Mouse (Mus musculus) heart, embryonic 15.5 days (tissue): ENCODE measurements around the gene Kat14. TPM values are rescaled to one million over a fixed set of nuclear protein-coding genes. Genes with fewer than 3 reads are reported as not detected.
A peak's percentile ranks its signal among the peaks of the same experiment; 100 is the strongest.

ENCODE experiments used
- ATAC-seq: fragments of 200-750 bp; cut with Nextera tagmentation; replicated peaks from 2 replicates; pipeline ENCODE4 v1.8.0; 2017; ENCODE audit warnings: low read depth, moderate TSS enrichment; ENCODE audit not compliant: insufficient number of reproducible peaks, insufficient read depth, low FRiP score
- H3K27ac ChIP-seq: fragments of 300-500 bp; sonication (generic); 2 replicates; pipeline ENCODE4 v1.5.1; 2015; ENCODE audit warnings: mild to moderate bottlenecking, inconsistent platforms
- H3K27me3 ChIP-seq: fragments of 300-500 bp; sonication (generic); 2 replicates; pipeline ENCODE4 v1.6.1; 2015; ENCODE audit warnings: inconsistent platforms
- H3K36me3 ChIP-seq: fragments of 300-500 bp; sonication (generic); 2 replicates; pipeline ENCODE4 v1.6.1; 2015; ENCODE audit warnings: mild to moderate bottlenecking, inconsistent platforms
- H3K4me1 ChIP-seq: fragments of 300-500 bp; sonication (generic); replicated peaks from 2 replicates; pipeline ENCODE4 v1.6.1; 2015; ENCODE audit warnings: inconsistent platforms
- H3K4me2 ChIP-seq: fragments of 300-500 bp; sonication (generic); 2 replicates; pipeline ENCODE4 v1.6.1; 2015; ENCODE audit warnings: inconsistent platforms, mild to moderate bottlenecking, moderate library complexity
- H3K4me3 ChIP-seq: fragments of 300-500 bp; sonication (generic); 2 replicates; pipeline ENCODE4 v1.5.1; 2015; ENCODE audit warnings: mild to moderate bottlenecking, inconsistent platforms
- H3K9ac ChIP-seq: fragments of 300-500 bp; sonication (generic); 2 replicates; pipeline ENCODE4 v1.6.1; 2015; ENCODE audit warnings: mild to moderate bottlenecking, inconsistent platforms
- H3K9me3 ChIP-seq: fragments of 300-500 bp; sonication (generic); replicated peaks from 2 replicates; pipeline ENCODE4 v1.6.1; 2016; ENCODE audit warnings: inconsistent platforms
- WGBS: fragments of 180-500 bp; shearing (Covaris S2); methylation state at CpG from one replicate; pipeline ENCODE4 v1.1.7; 2015; ENCODE audit warnings: mixed read lengths; 5-methylcytosine and 5-hydroxymethylcytosine counted together
- polyA plus RNA-seq: library from polyadenylated mRNA; unstranded; fragments of >200 nt; fragmentation: Nextera tagmentation; extraction: Ambion mirVana; gene quantifications from 2 replicates; pipeline ENCODE4 v1.2.1, GENCODE M21; 2015

Kat14 gene
- 24.0 and 27.6 TPM in 2 replicates for polyA plus RNA-seq

DNA sequence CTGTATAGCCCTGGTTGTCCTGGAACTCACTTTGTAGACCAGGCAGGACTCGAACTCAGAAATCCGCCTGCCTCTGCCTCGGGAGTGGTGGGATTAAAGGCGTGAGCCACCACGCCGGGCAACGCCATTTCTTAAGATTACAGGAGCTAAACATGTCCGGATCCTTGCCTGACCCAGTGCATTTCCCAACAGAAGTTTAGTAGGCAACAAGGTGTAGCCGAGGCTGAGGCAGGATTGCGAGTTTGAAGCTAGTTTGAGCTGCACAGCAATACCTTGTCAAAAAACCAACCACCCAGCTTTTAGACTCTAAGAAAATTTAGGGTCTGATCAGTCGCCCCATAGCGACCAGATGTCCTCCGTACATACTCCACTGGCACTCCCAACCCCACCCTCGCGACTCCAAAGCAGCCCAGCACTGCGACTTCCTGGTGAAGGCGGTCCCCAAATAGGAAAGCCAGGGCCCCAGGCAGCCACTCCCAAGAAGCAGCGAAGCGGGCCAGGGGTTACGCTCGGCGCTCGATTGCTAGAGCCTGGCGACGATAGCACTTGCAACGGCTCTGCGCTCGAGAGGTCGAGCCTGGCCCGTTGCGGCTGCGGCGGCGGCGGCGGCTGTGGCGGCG is at the start of gene Kat14, which contains the start of gene Pet117:
TSS of gene Kat14 (plus strand) at position 584 of the 620 bp plus-strand sequence.
TSS of gene Pet117 (plus strand) at position 597 of the 620 bp plus-strand sequence.
- Histone ChIP-seq H3K9ac (peak within 1 kb of the TSS; percentile 87), H3K4me2 (peak within 1 kb of the TSS; percentile 69), H3K4me1 (peaks cover 18% of the 10 kb centered on the region), H3K27ac (peak within 1 kb of the TSS; percentile 97), H3K9me3 (no peaks in the 10 kb centered on the region), H3K36me3 (peaks cover 6% of the 10 kb centered on the region), H3K4me3 (peak within 1 kb of the TSS; percentile 85), H3K27me3 (no peaks in the 10 kb centered on the region)
- ATAC-seq = peak; percentile 91
- 4% methylated on average over 38 of the region's 38 CpGs for WGBS

DNA sequence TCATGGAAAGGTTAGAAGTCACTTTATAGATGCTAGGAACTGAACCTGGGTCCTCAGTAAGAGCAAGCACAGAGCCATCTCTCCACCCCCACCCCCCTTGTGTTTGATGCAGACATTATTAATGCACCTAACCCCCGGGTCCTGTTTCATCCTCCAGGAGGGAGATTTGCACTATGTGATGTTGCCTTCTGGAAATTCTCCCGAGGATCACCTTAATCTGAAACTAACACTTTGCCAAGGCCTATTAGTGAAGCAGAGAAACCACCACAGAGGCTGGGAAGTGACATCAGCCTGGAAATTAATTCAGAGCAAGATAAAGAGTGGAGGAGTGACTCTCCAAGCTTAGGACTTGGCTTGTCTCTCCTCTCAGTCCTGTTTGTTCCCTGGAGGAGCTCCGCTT is 44.6 kb upstream of the Kat14 start:
- Histone ChIP-seq H3K4me1 (no peaks in the 10 kb centered on the region), H3K27me3 (peaks cover 33% of the 10 kb centered on the region), H3K9me3 (no peaks in the 10 kb centered on the region), H3K4me3 (no peak overlapping the region), H3K4me2 (no peak overlapping the region), H3K27ac (no peak overlapping the region), H3K36me3 (no peaks in the 10 kb centered on the region), H3K9ac (no peak overlapping the region)
- ATAC-seq = no peak
- 51% methylated on average over 3 of the region's 3 CpGs for WGBS

DNA sequence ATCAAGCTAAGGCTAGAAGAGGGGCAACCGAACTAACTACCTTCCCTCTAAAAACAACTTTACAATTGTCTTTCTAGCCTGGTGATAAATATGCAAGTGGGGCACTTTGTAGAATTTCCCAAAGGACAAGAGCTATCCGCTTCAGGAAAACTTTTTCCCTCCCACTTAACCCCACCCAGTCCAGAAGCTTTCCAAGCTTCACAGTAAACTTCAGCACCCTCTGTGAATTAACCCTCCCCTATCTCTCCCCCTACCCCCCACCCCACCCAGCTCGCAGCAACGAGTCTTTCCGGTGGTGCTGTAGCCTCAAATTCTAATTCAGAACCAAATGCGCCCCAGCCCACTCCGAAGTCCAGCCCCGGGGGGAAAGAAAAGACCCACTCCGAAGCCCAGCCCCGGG is 39.3 kb upstream of the Kat14 start:
- 5% methylated on average over 10 of the region's 10 CpGs for WGBS
- Histone ChIP-seq H3K9ac (no peak overlapping the region), H3K4me3 (peak overlapping the region; percentile 66), H3K4me1 (peaks cover 35% of the 10 kb centered on the region), H3K9me3 (no peaks in the 10 kb centered on the region), H3K27me3 (peaks cover 84% of the 10 kb centered on the region), H3K4me2 (peak overlapping the region; percentile 97), H3K27ac (no peak overlapping the region), H3K36me3 (no peaks in the 10 kb centered on the region)
- no peak for ATAC-seq

DNA sequence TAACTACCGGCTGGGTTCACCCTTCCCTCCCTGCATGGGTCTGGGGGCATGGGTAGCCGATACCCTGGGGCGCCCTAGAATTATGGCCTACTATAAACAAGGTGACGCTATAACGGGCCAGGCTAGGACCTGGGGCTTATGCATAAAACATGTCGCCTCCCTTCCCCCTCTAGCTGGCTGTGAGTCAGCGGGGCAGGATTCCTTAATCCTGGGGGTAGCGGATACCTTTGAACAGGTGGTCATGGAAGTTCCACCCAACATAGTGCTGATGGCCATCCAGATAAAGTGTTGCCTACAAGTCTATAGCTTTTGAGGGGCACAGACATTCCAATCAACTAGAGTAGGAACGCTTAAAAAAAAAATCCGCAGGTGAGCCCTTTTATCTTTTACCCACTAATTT is 38.8 kb upstream of the Kat14 start:
- Histone ChIP-seq H3K4me2 (peak overlapping the region; percentile 97), H3K36me3 (no peaks in the 10 kb centered on the region), H3K4me3 (peak overlapping the region; percentile 66), H3K9ac (no peak overlapping the region), H3K4me1 (peaks cover 35% of the 10 kb centered on the region), H3K9me3 (no peaks in the 10 kb centered on the region), H3K27me3 (peaks cover 89% of the 10 kb centered on the region), H3K27ac (no peak overlapping the region)
- ATAC-seq = no peak
- 6% methylated on average over 10 of the region's 10 CpGs for WGBS

DNA sequence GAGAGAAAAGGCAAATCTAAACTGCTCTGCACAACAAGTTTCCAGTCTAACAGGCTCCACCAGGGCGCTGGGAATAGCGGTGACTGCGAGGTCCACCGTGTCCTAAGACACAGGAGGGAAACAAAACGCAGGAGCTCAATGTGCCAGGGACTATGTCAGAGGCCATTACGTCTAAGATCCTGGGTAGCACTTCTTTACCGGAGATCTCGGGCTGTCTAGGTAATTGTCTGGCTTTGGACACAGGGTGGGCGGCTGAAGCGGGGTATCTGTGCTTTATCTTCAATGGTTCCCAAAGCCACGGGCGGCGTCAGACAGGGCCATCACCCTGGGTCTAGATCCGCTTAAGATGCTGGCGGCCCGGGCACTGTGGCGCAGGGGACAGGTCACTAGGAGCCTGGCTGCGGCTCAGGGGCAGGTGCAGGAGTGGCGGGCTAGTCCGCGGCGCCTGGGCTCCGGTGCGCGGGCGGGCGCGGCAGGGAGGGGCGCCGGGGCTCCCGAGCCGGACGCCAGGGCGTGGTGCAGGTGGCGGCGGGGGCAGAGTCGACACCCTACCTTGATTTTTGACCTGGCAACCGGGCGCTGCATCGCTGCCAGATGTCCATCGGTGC is 38.3 kb upstream of the Kat14 start:
- H3K4me2 ChIP-seq = peak overlapping the region; percentile 97
- H3K9ac ChIP-seq = peak overlapping the region; percentile 49
- H3K4me3 ChIP-seq = peak overlapping the region; percentile 66
- H3K9me3 ChIP-seq = no peaks in the 10 kb centered on the region
- no peak overlapping the region for H3K27ac ChIP-seq
- under 1% methylated on average over 41 of the region's 41 CpGs for WGBS
- no peaks in the 10 kb centered on the region for H3K36me3 ChIP-seq
- no peak for ATAC-seq
- peaks cover 35% of the 10 kb centered on the region for H3K4me1 ChIP-seq
- peaks cover 94% of the 10 kb centered on the region for H3K27me3 ChIP-seq

DNA sequence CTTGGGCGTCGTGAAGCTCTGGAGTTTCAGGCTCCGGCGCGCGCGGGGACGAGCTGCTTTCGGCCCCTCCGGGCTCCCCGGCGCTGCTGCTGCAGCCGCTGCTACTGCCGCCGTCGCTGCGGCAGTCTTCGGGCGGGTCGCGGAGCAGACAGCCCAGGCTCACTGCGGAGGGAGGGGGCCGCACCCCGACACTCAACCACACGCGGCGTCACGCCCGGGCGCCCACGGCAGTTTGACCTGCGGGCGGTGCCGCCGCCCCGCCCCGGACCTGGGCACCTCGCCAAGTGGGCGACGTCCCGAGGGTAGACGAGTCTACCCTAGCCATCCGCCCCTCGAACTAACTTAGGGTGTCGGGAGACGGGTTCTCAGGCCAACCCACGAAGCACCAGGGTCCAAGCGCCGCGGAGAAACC is 37.8 kb upstream of the Kat14 start:
- peak overlapping the region; percentile 66 for H3K4me3 ChIP-seq
- peak overlapping the region; percentile 97 for H3K4me2 ChIP-seq
- under 1% methylated on average over 50 of the region's 50 CpGs for WGBS
- no peaks in the 10 kb centered on the region for H3K36me3 ChIP-seq
- H3K9ac ChIP-seq = peak overlapping the region; percentile 49
- no peak overlapping the region for H3K27ac ChIP-seq
- H3K9me3 ChIP-seq = no peaks in the 10 kb centered on the region
- peaks cover 35% of the 10 kb centered on the region for H3K4me1 ChIP-seq
- peaks cover 96% of the 10 kb centered on the region for H3K27me3 ChIP-seq
- ATAC-seq = no peak

DNA sequence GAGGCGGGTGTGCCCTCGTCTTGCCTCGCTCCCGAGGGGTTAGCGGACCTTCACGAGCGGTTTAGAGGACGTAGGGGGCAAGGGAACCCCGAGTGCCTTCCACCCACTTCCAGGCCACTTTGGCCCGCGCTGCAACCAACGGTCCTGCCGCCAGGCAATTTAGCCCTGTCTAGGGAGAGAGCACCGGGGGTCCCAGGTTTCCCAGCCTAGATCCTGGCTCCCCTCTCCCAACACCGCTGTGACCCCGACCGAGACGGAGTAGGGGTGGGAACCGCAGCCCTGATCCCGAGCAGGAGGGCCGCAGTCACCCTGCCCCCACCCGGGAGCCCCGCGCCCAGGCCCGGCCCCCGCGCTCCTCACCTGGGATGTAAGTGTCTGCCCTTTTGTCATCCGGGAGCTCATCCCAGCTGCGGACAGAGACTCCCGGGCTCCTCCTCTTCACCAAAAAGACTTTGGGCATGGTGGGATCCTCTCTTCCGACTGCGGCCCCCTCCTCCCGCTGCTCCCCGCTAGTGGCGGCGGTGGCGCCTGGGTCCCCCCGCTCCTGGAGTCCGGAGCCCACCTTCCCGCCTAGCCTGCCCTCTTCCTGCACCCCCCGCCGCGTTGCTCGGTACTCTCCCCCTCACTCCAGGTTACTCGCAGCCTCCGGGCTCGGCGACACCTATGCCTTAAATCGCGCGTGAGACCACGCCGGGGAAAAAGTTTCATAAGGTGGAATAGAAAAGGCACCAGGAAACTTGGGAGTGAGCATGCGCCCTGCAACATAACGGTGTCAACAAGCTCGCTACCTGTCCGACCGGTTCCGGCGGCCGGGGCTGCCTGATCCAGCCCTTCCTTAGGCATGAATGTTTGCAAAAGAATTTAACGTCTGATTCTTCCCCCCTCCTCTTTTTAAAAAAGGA is 37.1 kb upstream of the Kat14 start, which contains the start of gene Ovol2:
TSS of gene Ovol2 (minus strand) at position 746 of the 902 bp plus-strand sequence.
- WGBS = under 1% methylated on average over 62 of the region's 62 CpGs
- Histone ChIP-seq H3K36me3 (no peaks in the 10 kb centered on the region), H3K27ac (no peak within 1 kb of the TSS), H3K4me1 (peaks cover 35% of the 10 kb centered on the region), H3K27me3 (peaks cover 90% of the 10 kb centered on the region), H3K4me2 (peak within 1 kb of the TSS; percentile 97), H3K9me3 (no peaks in the 10 kb centered on the region), H3K9ac (peak within 1 kb of the TSS; percentile 49), H3K4me3 (peak within 1 kb of the TSS; percentile 66)
- ATAC-seq = peak; percentile 32; the same call in 1 of the 2 replicates

DNA sequence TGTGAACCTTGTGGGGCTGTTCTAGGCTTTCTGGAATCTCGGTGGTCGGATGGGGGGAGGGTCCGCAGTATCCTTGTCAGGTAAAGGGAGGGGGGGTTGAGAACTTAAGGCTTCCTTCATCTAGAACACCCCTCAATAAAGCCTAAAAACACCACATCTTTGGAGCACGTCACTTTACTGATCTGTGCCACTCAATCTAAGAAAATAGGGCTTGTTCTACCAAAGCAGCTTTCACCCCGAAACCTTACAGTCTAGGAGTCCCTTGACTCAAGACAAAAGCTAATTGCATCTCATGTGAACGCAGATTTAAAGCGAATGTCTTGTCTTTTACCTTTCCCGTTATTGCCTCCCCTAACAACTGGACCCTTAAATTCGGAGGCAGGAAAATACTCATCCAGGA is 36.3 kb upstream of the Kat14 start:
- H3K9ac ChIP-seq = no peak overlapping the region
- peaks cover 81% of the 10 kb centered on the region for H3K27me3 ChIP-seq

DNA sequence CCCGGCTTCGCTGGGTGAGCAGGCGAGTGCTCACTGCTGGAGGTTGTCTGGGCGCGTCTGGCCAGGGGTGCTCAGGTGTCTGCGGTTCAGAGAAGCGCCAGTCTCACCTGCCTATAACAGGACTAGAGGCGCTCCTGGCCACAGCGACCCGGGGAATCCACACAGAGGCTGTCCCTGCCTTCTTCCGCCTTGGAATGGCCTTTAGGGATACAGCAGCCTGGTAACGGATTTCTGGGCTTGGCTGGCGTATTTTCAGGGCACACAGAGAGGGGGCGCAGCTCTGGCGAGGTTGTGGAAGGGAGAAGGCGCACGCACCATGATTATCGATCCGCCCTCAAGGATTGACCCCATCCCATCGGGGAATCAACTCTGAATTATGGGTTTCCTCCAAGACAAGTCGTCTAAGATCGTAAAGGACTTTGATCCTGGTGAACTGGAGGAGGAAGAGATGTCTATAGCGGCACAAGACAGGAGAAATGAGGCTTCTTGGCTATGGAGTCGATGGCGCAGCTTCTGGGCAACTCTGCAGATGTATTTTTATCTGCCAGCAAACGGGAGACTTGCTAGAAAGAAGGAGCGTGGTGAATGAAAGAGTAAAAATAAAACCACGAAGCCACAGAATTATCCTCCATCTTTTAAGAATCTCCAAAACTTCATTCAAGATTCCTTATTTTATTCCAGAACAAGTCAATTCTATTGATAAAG is 35.5 kb upstream of the Kat14 start:
- peak overlapping the region; percentile 66 for H3K4me3 ChIP-seq
- peaks cover 35% of the 10 kb centered on the region for H3K4me1 ChIP-seq
- 12% methylated on average over 28 of the region's 28 CpGs for WGBS
- 0 out of 2 replicates have a peak overlapping the region, but pooled peaks have one; percentile 15 for H3K9ac ChIP-seq
- no peak overlapping the region for H3K27ac ChIP-seq
- no peak for ATAC-seq
- H3K9me3 ChIP-seq = no peaks in the 10 kb centered on the region
- peak overlapping the region; percentile 97 for H3K4me2 ChIP-seq
- H3K27me3 ChIP-seq = peaks cover 73% of the 10 kb centered on the region
- no peaks in the 10 kb centered on the region for H3K36me3 ChIP-seq

More for the DNA sequence above, 36.3 kb upstream of the Kat14 start:
- Histone ChIP-seq H3K4me3 (peak overlapping the region; percentile 66), H3K4me2 (peak overlapping the region; percentile 97), H3K9me3 (no peaks in the 10 kb centered on the region), H3K27ac (no peak overlapping the region), H3K36me3 (no peaks in the 10 kb centered on the region), H3K4me1 (peaks cover 35% of the 10 kb centered on the region)
- 8% methylated on average over 9 of the region's 9 CpGs for WGBS
- no peak for ATAC-seq

DNA sequence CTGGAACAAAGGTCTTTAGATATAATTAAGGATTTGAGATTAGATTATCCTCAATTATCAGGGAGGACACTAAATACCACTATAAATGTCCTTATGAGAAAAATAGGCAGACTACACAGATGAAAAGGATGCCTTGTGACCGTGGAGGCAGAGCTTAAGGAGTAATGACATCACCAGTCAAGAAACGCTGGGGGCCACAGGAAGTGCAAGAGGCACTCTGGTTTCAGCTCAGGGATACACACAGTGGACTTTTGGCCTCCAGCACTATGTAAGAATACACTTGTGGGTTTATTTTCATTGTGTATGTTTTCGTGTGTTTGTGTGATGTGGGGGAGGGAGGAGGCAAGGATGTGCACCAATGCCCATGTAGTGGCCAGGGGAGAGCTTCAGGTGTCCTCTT is 31.6 kb upstream of the Kat14 start:
- H3K27me3 ChIP-seq = peaks cover 34% of the 10 kb centered on the region
- 48% methylated on average over 3 of the region's 3 CpGs for WGBS
- ATAC-seq = no peak
- H3K4me3 ChIP-seq = no peak overlapping the region
- H3K4me2 ChIP-seq = no peak overlapping the region
- no peaks in the 10 kb centered on the region for H3K36me3 ChIP-seq
- H3K9ac ChIP-seq = no peak overlapping the region
- no peak overlapping the region for H3K27ac ChIP-seq
- no peaks in the 10 kb centered on the region for H3K9me3 ChIP-seq
- peaks cover 8% of the 10 kb centered on the region for H3K4me1 ChIP-seq
